Mouse (Mus musculus) liver, embryonic 13.5 days (tissue): ENCODE measurements at regions not wholly inside any gene's neighbourhood (a gene's known extent, or its start where the extent isn't known, plus 50 kb on each side); places are given as distances from the start of the nearest gene placed in this dataset.

Source experiments
- ATAC-seq: fragments of 200-750 bp; cut with Nextera tagmentation; 2 replicates; pipeline ENCODE4 v1.8.0; 2017; ENCODE audit warnings: low read depth, mild to moderate bottlenecking, moderate number of reproducible peaks, moderate library complexity
- DNase-seq: peaks from one replicate; pipeline ENCODE4 v3.0.0; 2022
- H3K27ac ChIP-seq: fragments of 300-500 bp; sonication (generic); 2 replicates; pipeline ENCODE4 v1.5.1; 2015; ENCODE audit warnings: moderate library complexity, mild to moderate bottlenecking, inconsistent platforms
- H3K27me3 ChIP-seq: fragments of 300-500 bp; sonication (generic); 2 replicates; pipeline ENCODE4 v1.6.1; 2015; ENCODE audit warnings: mild to moderate bottlenecking, inconsistent platforms
- H3K36me3 ChIP-seq: fragments of 300-500 bp; sonication (generic); 2 replicates; pipeline ENCODE4 v1.6.1; 2015; ENCODE audit warnings: mild to moderate bottlenecking, inconsistent platforms
- H3K4me1 ChIP-seq: fragments of 300-500 bp; sonication (generic); replicated peaks from 2 replicates; pipeline ENCODE4 v1.6.1; 2015; ENCODE audit warnings: inconsistent platforms
- H3K4me2 ChIP-seq: fragments of 300-500 bp; sonication (generic); 2 replicates; pipeline ENCODE4 v1.6.1; 2015; ENCODE audit warnings: inconsistent platforms, mild to moderate bottlenecking, moderate library complexity
- H3K4me3 ChIP-seq: fragments of 300-500 bp; sonication (generic); replicated peaks from 2 replicates; pipeline ENCODE4 v1.5.1; 2015; ENCODE audit warnings: mild to moderate bottlenecking, inconsistent platforms
- H3K9ac ChIP-seq: fragments of 300-500 bp; sonication (generic); 2 replicates; pipeline ENCODE4 v1.6.1; 2015; ENCODE audit warnings: mild to moderate bottlenecking, inconsistent platforms
- H3K9me3 ChIP-seq: fragments of 300-500 bp; sonication (generic); replicated peaks from 2 replicates; pipeline ENCODE4 v1.6.1; 2016; ENCODE audit warnings: inconsistent platforms
- WGBS: fragments of 180-500 bp; shearing (Covaris S2); methylation state at CpG from one replicate; pipeline ENCODE4 v1.1.7; 2015; ENCODE audit not compliant: insufficient replicate concordance; 5-methylcytosine and 5-hydroxymethylcytosine counted together

- Histone ChIP-seq H3K4me3 (no peak overlapping the region), H3K36me3 (no peaks in the 10 kb centered on the region), H3K27ac (no peak overlapping the region), H3K9me3 (no peaks in the 10 kb centered on the region), H3K4me2 (no peak overlapping the region), H3K9ac (no peak overlapping the region), H3K27me3 (no peaks in the 10 kb centered on the region), H3K4me1 (peaks cover 13% of the 10 kb centered on the region)
- ATAC-seq = no peak
- DNase-seq = no peak
- WGBS = 77% methylated on average over 5 of the region's 5 CpGs
Observed at GRCm38 (mm10) chr1:151263372-151263771, 53.4 kb downstream of the Gm47996 start.

DNA sequence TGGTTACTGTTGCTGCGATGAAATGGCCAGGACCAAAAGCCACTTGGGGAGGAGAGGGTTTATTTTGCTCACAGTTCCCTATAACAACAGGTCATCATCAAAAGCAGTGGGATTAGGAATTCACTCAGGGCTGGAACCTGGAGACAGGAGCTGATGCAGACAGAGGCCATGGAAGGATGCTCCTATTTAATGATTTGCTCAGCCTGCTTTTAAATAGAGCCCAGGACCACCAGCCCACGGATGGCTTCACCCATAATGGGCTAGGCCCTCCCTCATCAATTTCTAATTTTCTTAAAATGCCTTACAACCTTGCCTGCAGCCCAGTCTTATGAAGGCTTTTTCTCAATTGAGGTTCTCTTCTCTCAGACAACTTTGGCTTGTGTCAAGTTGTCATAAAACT, 53.9 kb downstream of the Gm47996 start:
- ATAC-seq (no peak), DNase-seq (no peak)
- no peaks in the 10 kb centered on the region for H3K9me3 ChIP-seq
- 69% methylated on average over 2 of the region's 2 CpGs for WGBS
- no peak overlapping the region for H3K27ac ChIP-seq
- H3K4me2 ChIP-seq = no peak overlapping the region
- H3K27me3 ChIP-seq = no peaks in the 10 kb centered on the region
- no peak overlapping the region for H3K4me3 ChIP-seq
- H3K9ac ChIP-seq = no peak overlapping the region
- H3K36me3 ChIP-seq = no peaks in the 10 kb centered on the region
- peaks cover 8% of the 10 kb centered on the region for H3K4me1 ChIP-seq

- Histone ChIP-seq H3K9me3 (no peaks in the 10 kb centered on the region), H3K9ac (no peak overlapping the region), H3K4me2 (no peak overlapping the region), H3K36me3 (no peaks in the 10 kb centered on the region), H3K4me1 (no peaks in the 10 kb centered on the region), H3K4me3 (no peak overlapping the region), H3K27ac (no peak overlapping the region), H3K27me3 (no peaks in the 10 kb centered on the region)
- no peak for ATAC-seq
- 72% methylated on average over 6 of the region's 6 CpGs for WGBS
- DNase-seq = no peak
Observed at GRCm38 (mm10) chr1:151264789-151265188, 54.9 kb downstream of the Gm47996 start.

DNA sequence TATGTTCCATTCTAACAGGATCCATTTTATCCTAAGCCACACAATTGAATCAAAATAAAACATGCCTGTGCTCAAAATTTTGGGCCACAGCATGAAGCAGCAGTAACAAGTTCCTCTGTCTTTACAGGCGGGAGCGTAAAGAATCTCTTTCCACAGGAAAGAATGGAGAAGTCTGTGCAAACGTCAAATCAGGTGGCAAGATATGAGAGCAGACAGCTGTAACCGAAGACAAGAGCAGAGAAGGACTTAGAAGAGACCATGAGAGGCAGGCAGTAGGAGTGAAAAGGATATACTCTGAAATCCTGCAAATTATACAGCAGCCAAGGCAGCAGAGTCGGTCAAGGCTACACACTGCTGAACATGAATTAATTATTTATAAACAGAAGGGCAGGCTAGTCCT, 55.7 kb downstream of the Gm47996 start:
- H3K9ac ChIP-seq = no peak overlapping the region
- no peaks in the 10 kb centered on the region for H3K9me3 ChIP-seq
- no peak overlapping the region for H3K4me3 ChIP-seq
- no peaks in the 10 kb centered on the region for H3K4me1 ChIP-seq
- H3K27me3 ChIP-seq = no peaks in the 10 kb centered on the region
- WGBS = 45% methylated on average over 5 of the region's 5 CpGs
- no peak overlapping the region for H3K27ac ChIP-seq
- ATAC-seq (no peak), DNase-seq (no peak)
- no peak overlapping the region for H3K4me2 ChIP-seq
- no peaks in the 10 kb centered on the region for H3K36me3 ChIP-seq

DNA sequence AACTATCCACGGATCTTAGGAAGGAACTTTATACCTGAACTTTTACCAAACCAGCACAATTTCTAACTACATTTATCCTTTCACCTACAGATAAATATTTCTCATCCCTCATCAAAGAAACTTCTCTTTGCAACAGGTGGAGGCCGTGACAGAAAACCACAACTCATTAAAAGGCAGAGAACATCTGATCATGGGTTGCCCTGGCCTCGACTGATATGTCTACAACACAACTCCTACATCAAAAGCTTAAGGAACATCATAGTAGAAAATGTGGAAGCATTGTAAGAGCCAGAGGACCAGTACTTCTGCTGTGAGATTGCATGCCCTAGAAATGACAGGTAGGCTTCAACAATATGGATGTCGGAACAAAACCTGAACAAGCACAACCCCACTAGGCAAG, 56.8 kb downstream of the Gm47996 start:
- no peak for DNase-seq
- Histone ChIP-seq H3K9me3 (no peaks in the 10 kb centered on the region), H3K9ac (no peak overlapping the region), H3K4me2 (no peak overlapping the region), H3K4me1 (no peaks in the 10 kb centered on the region; the same call in 1 of the 2 replicates), H3K27me3 (no peaks in the 10 kb centered on the region), H3K36me3 (no peaks in the 10 kb centered on the region), H3K27ac (no peak overlapping the region), H3K4me3 (no peak overlapping the region)
- ATAC-seq = no peak
- 46% methylated on average over 4 of the region's 4 CpGs for WGBS

DNA sequence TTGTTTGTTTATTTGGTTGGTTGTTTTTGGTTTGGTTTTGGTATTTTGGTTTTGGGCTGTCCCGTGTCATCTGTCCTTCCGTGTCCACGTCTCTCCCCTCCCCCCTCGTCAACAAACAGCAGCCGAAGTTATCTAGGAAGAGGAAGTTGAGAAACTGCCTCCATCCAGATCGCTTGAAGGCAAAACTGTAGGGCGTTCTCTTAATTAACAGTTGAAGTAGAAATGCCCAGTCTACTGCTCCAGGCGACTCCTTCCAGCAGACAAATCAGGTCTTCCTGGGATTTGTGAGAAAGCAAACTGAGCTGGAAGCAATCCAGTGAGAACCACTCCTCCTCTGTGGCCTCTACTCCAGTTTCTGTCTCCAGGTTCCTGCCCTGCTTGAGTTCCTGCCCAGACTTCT, 60.8 kb downstream of the Gm47996 start:
- Histone ChIP-seq H3K9me3 (no peaks in the 10 kb centered on the region), H3K27ac (no peak overlapping the region), H3K4me1 (no peaks in the 10 kb centered on the region; the same call in 1 of the 2 replicates), H3K36me3 (no peaks in the 10 kb centered on the region), H3K4me2 (peak overlapping the region; percentile 34), H3K27me3 (no peaks in the 10 kb centered on the region), H3K9ac (no peak overlapping the region), H3K4me3 (no peak overlapping the region)
- DNase-seq (no peak), ATAC-seq (peak; percentile 45; the same call in 1 of the 2 replicates)
- 4% methylated on average over 8 of the region's 8 CpGs for WGBS

DNA sequence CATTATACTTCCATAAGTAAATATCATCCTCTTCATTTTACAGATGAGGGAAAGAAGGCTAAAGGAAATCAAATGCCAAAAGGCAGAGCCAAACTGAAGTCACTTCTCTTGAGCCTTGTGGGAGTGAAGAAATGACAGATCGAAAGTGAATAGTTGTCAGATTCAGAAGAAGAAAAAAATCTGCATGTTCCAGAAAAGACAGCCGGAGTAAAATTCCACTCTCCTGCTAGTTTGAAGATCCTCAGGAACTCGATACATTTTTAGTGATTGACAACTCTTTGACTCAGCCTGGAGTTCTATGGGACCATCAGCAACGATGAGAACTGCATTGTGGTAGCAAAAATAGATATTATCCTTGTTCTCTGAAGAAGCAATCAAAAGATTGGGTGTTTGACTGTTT, 64.4 kb downstream of the Gm47996 start:
- no peaks in the 10 kb centered on the region for H3K9me3 ChIP-seq
- WGBS = 74% methylated on average over 4 of the region's 4 CpGs
- no peak overlapping the region for H3K27ac ChIP-seq
- DNase-seq = no peak
- no peaks in the 10 kb centered on the region for H3K36me3 ChIP-seq
- H3K4me2 ChIP-seq = no peak overlapping the region
- no peak for ATAC-seq
- H3K4me1 ChIP-seq = no peaks in the 10 kb centered on the region; the same call in 1 of the 2 replicates
- H3K27me3 ChIP-seq = no peaks in the 10 kb centered on the region
- H3K4me3 ChIP-seq = no peak overlapping the region
- no peak overlapping the region for H3K9ac ChIP-seq

- Histone ChIP-seq H3K4me1 (no peaks in the 10 kb centered on the region; the same call in 1 of the 2 replicates), H3K4me2 (no peak overlapping the region), H3K9me3 (no peaks in the 10 kb centered on the region), H3K36me3 (no peaks in the 10 kb centered on the region), H3K27ac (no peak overlapping the region), H3K9ac (no peak overlapping the region), H3K27me3 (no peaks in the 10 kb centered on the region), H3K4me3 (no peak overlapping the region)
- DNase-seq = no peak
- 75% methylated on average over 3 of the region's 3 CpGs for WGBS
- no peak for ATAC-seq
Observed at GRCm38 (mm10) chr1:151275581-151275980, 65.7 kb downstream of the Gm47996 start.

- 63% methylated on average over 3 of the region's 3 CpGs for WGBS
- Histone ChIP-seq H3K9ac (no peak overlapping the region), H3K9me3 (no peaks in the 10 kb centered on the region), H3K4me1 (peaks cover 5% of the 10 kb centered on the region; the same call in 1 of the 2 replicates), H3K4me2 (no peak overlapping the region), H3K27ac (no peak overlapping the region), H3K36me3 (no peaks in the 10 kb centered on the region), H3K4me3 (no peak overlapping the region), H3K27me3 (no peaks in the 10 kb centered on the region)
- no peak for ATAC-seq
- no peak for DNase-seq
Observed at GRCm38 (mm10) chr1:151279955-151280354, 64.3 kb upstream of the Ivns1abp start.

DNA sequence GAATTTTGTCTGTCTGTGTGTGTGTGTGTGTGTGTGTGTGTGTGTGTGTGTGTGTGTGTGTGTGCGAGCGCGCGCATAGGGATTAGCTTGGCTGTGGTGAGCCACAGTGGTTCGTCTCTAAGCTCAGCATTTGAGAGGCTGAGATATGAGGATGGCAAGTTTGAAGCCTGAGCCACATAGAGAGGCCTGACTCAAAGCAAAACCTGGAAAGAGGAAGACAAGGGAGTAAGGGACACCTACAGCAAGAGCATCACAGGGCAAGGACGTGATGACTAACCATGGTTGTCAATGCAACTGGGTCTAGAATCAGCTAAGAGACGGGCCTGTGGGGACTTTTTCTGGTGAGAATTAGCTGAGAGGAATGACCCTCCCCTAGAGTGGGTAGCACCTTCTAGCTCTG, 59.2 kb upstream of the Ivns1abp start:
- Histone ChIP-seq H3K4me2 (no peak overlapping the region), H3K9me3 (no peaks in the 10 kb centered on the region), H3K9ac (no peak overlapping the region), H3K27ac (no peak overlapping the region), H3K4me3 (no peak overlapping the region), H3K4me1 (peaks cover 33% of the 10 kb centered on the region), H3K36me3 (no peaks in the 10 kb centered on the region), H3K27me3 (no peaks in the 10 kb centered on the region)
- no peak for ATAC-seq
- DNase-seq = no peak
- WGBS = 66% methylated on average over 7 of the region's 7 CpGs

- 14% methylated on average over 12 of the region's 12 CpGs for WGBS
- Histone ChIP-seq H3K36me3 (no peaks in the 10 kb centered on the region), H3K27ac (no peak overlapping the region), H3K9me3 (no peaks in the 10 kb centered on the region), H3K4me1 (peaks cover 33% of the 10 kb centered on the region), H3K27me3 (no peaks in the 10 kb centered on the region), H3K4me2 (peak overlapping the region; percentile 38), H3K9ac (no peak overlapping the region), H3K4me3 (no peak overlapping the region; the same call in 1 of the 2 replicates)
- ATAC-seq (peak; percentile 13; the same call in 1 of the 2 replicates), DNase-seq (no peak)
Observed at GRCm38 (mm10) chr1:151287451-151287850, 56.8 kb upstream of the Ivns1abp start.

GRCm38 (mm10) chr1:151289061-151289460, 55.2 kb upstream of the Ivns1abp start:
- Histone ChIP-seq H3K9me3 (no peaks in the 10 kb centered on the region), H3K27ac (no peak overlapping the region), H3K4me1 (peaks cover 33% of the 10 kb centered on the region), H3K4me3 (no peak overlapping the region), H3K27me3 (no peaks in the 10 kb centered on the region), H3K36me3 (no peaks in the 10 kb centered on the region), H3K4me2 (no peak overlapping the region), H3K9ac (no peak overlapping the region)
- WGBS = 84% methylated on average over 7 of the region's 7 CpGs
- DNase-seq = no peak
- ATAC-seq = no peak
